Mouse (Mus musculus) midbrain, postnatal 0 days (tissue): ENCODE measurements at regions not wholly inside any gene's neighbourhood (a gene's known extent, or its start where the extent isn't known, plus 50 kb on each side); places are given as distances from the start of the nearest gene placed in this dataset.

Source experiments
- ATAC-seq: fragments of 200-750 bp; cut with Nextera tagmentation; 2 replicates; pipeline ENCODE4 v1.8.0; 2017; ENCODE audit warnings: moderate number of reproducible peaks, mild to moderate bottlenecking, moderate TSS enrichment, moderate library complexity; ENCODE audit not compliant: low FRiP score
- DNase-seq: peaks from one replicate; pipeline ENCODE4 v3.0.0-alpha.2; 2015; ENCODE audit warnings: low spot score
- H3K27ac ChIP-seq: fragments of 300-500 bp; sonication (generic); 2 replicates; pipeline ENCODE4 v1.5.1; 2014; ENCODE audit warnings: low read depth, mild to moderate bottlenecking, low read length, mixed read lengths
- H3K27me3 ChIP-seq: fragments of 300-500 bp; sonication (generic); 2 replicates; pipeline ENCODE4 v1.6.1; 2014; ENCODE audit warnings: low read length, control low read depth, mixed read lengths; ENCODE audit not compliant: insufficient read depth
- H3K36me3 ChIP-seq: fragments of 300-500 bp; sonication (generic); 2 replicates; pipeline ENCODE4 v1.6.1; 2014; ENCODE audit warnings: low read length, control low read depth, mixed read lengths; ENCODE audit not compliant: insufficient read depth
- H3K4me1 ChIP-seq: fragments of 300-500 bp; sonication (generic); 2 replicates; pipeline ENCODE4 v1.6.1; 2014; ENCODE audit warnings: mild to moderate bottlenecking, control low read depth, antibody characterized with exemption, low read length, mixed read lengths; ENCODE audit not compliant: insufficient read depth
- H3K4me2 ChIP-seq: fragments of 300-500 bp; sonication (generic); 2 replicates; pipeline ENCODE4 v1.6.1; 2014; ENCODE audit warnings: low read depth, mild to moderate bottlenecking, low read length, mixed read lengths; ENCODE audit not compliant: poor library complexity, severe bottlenecking
- H3K4me3 ChIP-seq: fragments of 300-500 bp; sonication (generic); 2 replicates; pipeline ENCODE4 v1.5.1; 2014; ENCODE audit warnings: low read depth, mild to moderate bottlenecking, low read length, moderate library complexity
- H3K9ac ChIP-seq: fragments of 300-500 bp; sonication (generic); replicated peaks from 2 replicates; pipeline ENCODE4 v1.6.1; 2014; ENCODE audit warnings: mild to moderate bottlenecking, low read length, moderate library complexity, mixed read lengths; ENCODE audit not compliant: poor library complexity, severe bottlenecking
- H3K9me3 ChIP-seq: fragments of 300-500 bp; sonication (generic); 2 replicates; pipeline ENCODE4 v1.6.1; 2016; ENCODE audit warnings: low read length, control low read depth
- CTCF ChIP-seq: IDR thresholded peaks from 2 replicates; pipeline ENCODE4 v1.5.1; 2016; ENCODE audit warnings: antibody characterized with exemption, mild to moderate bottlenecking
- WGBS: fragments of 180-500 bp; shearing (Covaris S2); extraction: QIAGEN DNeasy Blood & Tissue Kit; methylation state at CpG from one replicate; pipeline ENCODE4 v1.1.7; 2014; 5-methylcytosine and 5-hydroxymethylcytosine counted together

DNA sequence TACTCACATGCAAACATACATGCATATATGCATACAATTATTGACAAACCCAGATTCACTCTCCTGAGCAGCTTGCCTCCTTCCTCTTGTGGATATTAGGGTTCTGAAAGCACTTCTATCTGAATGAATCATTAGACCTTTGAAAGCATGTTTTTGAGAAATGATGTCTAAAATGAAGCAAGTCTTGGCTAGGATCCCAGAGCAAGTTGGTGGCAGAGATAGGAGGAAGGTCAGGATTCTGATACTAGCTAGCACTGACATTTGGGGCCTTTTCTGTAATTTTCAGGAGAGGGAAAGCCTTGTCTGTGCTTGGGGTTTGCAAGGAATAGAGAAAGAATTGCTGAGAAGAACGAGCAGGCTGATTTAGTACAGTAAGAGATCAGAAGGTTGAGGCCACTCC is 114.3 kb downstream of the Sst start:
- TF ChIP-seq CTCF: no peak
- no peaks in the 10 kb centered on the region for H3K4me1 ChIP-seq

DNA sequence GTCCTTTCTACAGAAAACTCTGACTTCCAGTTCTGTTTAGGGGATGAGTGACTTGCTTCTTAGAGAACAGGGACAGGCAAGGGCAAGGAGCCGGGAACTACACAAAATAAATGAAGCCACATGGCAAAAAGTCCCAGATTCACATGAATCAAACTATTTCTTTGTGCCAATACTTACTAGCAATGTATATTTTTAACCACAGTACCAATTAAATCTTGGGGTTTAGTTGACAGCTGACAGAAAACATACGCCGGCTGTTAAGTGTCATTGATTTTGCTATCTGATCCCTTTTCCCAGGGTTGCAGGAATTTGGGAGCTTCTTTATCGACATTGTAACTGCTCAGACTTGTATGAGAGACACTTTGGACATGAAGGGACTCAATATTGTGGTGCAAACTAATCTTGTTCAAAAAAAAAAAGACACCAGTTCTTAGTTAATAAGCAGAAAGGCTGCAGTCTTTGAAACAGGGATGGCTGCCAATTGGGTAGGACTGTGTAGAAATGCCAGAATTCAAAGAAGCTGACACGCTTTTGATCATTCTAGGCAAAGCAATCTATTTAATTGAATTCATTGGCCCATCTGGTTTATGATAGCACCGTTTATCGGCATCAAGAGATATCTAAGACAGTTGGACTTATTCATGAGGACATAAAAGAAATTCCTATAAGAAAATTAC is 132.5 kb downstream of the Sst start:
- 48% methylated on average over 7 of the region's 7 CpGs for WGBS
- TF ChIP-seq CTCF: no peak
- no peak for DNase-seq

More for the DNA sequence above, 114.3 kb downstream of the Sst start:
- 64% methylated on average over 1 of the region's 1 CpGs for WGBS
- DNase-seq: no peak
- no peak overlapping the region for H3K4me2 ChIP-seq
- H3K36me3 ChIP-seq: no peaks in the 10 kb centered on the region
- no peaks in the 10 kb centered on the region for H3K27me3 ChIP-seq
- H3K4me3 ChIP-seq: no peak overlapping the region
- H3K9me3 ChIP-seq: no peaks in the 10 kb centered on the region
- no peak overlapping the region for H3K27ac ChIP-seq
- H3K9ac ChIP-seq: no peak overlapping the region
- no peak for ATAC-seq

DNA sequence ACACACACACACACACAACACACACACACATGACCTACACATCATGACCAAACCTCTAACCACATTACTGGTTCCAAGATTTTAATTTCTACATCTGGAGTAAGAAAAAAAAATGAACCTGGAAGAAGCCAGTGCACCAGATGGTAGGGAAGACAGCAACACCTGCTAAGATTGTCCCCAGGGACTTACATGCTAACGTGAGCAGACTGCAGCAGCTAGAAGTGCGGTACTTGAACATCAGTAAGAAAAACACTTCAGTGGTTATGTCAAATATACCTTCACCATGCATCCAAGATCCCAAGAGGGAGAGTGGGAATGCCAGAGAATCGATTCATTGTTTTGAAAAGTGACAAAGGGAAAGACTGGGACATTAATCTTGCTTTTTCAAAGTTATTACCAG is 153.7 kb downstream of the Sst start:
- Histone ChIP-seq H3K9ac (no peak overlapping the region), H3K4me1 (no peaks in the 10 kb centered on the region), H3K9me3 (no peaks in the 10 kb centered on the region), H3K4me2 (no peak overlapping the region), H3K27ac (no peak overlapping the region), H3K4me3 (no peak overlapping the region), H3K27me3 (no peaks in the 10 kb centered on the region), H3K36me3 (no peaks in the 10 kb centered on the region)
- 47% methylated on average over 3 of the region's 3 CpGs for WGBS
- ATAC-seq: no peak
- peak; percentile 39 for DNase-seq
- no peak for TF ChIP-seq CTCF

More for the DNA sequence above, 132.5 kb downstream of the Sst start:
- H3K9me3 ChIP-seq: no peaks in the 10 kb centered on the region
- no peaks in the 10 kb centered on the region for H3K27me3 ChIP-seq
- no peak overlapping the region for H3K4me3 ChIP-seq
- H3K36me3 ChIP-seq: no peaks in the 10 kb centered on the region
- no peak for ATAC-seq
- no peaks in the 10 kb centered on the region; the same call in 1 of the 2 replicates for H3K4me1 ChIP-seq
- no peak overlapping the region for H3K27ac ChIP-seq
- H3K9ac ChIP-seq: no peak overlapping the region
- H3K4me2 ChIP-seq: no peak overlapping the region

DNA sequence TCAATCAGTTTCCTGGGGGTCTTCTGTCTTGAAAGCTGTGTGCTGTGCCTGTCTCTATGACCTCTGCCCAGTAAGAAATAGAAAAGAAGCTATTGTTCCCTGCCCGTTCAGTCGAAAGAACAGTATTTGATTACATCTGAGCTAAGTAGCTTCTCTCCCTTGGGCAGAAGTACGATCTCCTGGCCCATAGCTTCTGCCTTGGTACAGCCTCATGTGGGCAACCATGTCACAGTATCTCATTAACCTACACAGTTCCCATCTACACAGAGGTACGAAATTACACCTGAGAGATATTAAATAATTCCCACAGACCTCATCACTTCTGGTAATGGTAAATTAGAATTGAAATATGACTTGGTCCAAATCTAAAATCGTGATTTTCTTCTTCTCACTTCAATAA is 155.0 kb downstream of the Sst start:
- no peak for DNase-seq
- TF ChIP-seq CTCF: no peak
- ATAC-seq: no peak
- no peak overlapping the region for H3K27ac ChIP-seq
- no peaks in the 10 kb centered on the region for H3K4me1 ChIP-seq
- H3K36me3 ChIP-seq: no peaks in the 10 kb centered on the region
- H3K9me3 ChIP-seq: no peaks in the 10 kb centered on the region
- WGBS: 41% methylated on average over 5 of the region's 5 CpGs
- no peak overlapping the region for H3K9ac ChIP-seq
- H3K27me3 ChIP-seq: no peaks in the 10 kb centered on the region
- H3K4me2 ChIP-seq: no peak overlapping the region
- H3K4me3 ChIP-seq: no peak overlapping the region

DNA sequence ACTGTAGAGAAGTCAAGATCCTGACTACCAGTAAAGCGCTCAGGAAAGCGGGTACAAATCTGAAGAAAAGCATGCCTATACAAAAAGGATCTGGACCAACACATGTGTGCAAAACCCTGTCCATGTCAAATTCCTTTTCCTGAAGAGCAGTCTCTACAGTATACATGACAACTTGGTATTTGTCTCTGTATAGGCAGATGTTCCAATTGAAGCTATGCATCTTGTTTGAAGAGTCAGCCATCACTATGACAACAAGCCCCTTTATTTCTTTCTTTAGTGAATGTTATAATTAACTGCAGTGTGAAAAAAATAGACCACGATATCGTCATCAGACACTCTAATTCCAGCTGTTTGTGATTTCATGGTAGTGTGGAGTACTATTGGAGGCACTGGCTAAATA is 164.2 kb downstream of the Sst start:
- Histone ChIP-seq H3K4me3 (no peak overlapping the region), H3K4me2 (no peak overlapping the region), H3K4me1 (no peaks in the 10 kb centered on the region), H3K27me3 (no peaks in the 10 kb centered on the region), H3K36me3 (no peaks in the 10 kb centered on the region), H3K9me3 (no peaks in the 10 kb centered on the region), H3K27ac (no peak overlapping the region), H3K9ac (no peak overlapping the region)
- no peak for ATAC-seq
- 80% methylated on average over 4 of the region's 4 CpGs for WGBS
- TF ChIP-seq CTCF: no peak
- peak; percentile 3 for DNase-seq

DNA sequence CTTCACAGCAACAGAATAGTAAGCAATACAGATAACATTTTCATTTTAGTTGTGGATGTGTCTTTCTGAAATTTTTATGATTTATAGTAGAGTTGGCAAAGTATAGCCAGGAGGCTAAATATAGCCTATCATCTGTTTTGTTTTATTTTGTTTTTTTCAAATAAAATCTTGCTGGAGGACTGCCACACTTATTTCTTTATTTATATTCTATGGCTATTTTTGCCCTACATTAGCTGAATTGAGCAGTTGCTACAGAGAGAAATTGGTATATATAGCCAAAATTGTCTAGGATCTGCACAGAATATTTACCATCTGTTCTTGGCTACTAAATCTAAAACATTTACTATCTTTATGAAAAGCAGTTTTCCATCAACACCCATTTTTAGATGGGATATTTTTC is 169.0 kb downstream of the Sst start:
- Histone ChIP-seq H3K4me2 (no peak overlapping the region), H3K9ac (no peak overlapping the region), H3K4me1 (no peaks in the 10 kb centered on the region), H3K9me3 (no peaks in the 10 kb centered on the region), H3K36me3 (no peaks in the 10 kb centered on the region), H3K4me3 (no peak overlapping the region), H3K27ac (no peak overlapping the region), H3K27me3 (no peaks in the 10 kb centered on the region)
- DNase-seq (no peak), ATAC-seq (no peak)
- no peak for TF ChIP-seq CTCF
